Mouse (Mus musculus) intestine, postnatal 0 days (tissue): ENCODE data around the gene Helb. TPM values are rescaled to one million over a fixed set of nuclear protein-coding genes. Genes with fewer than 3 reads are reported as not detected.

ENCODE experiments used
- ATAC-seq: fragments of 200-750 bp; cut with Nextera tagmentation; 2 replicates; pipeline ENCODE4 v1.8.0; 2017; ENCODE audit warnings: mild to moderate bottlenecking, moderate TSS enrichment, moderate library complexity
- H3K27ac ChIP-seq: fragments of 300-500 bp; sonication (generic); 2 replicates; pipeline ENCODE4 v1.5.1; 2014; ENCODE audit warnings: mild to moderate bottlenecking, low read depth, low read length, moderate library complexity
- H3K27me3 ChIP-seq: fragments of 300-500 bp; sonication (generic); replicated peaks from 2 replicates; pipeline ENCODE4 v1.6.1; 2014; ENCODE audit warnings: low read length, mixed read lengths; ENCODE audit not compliant: control insufficient read depth, insufficient read depth
- H3K36me3 ChIP-seq: fragments of 300-500 bp; sonication (generic); 2 replicates; pipeline ENCODE4 v1.6.1; 2014; ENCODE audit warnings: mild to moderate bottlenecking, moderate library complexity; ENCODE audit not compliant: control insufficient read depth, insufficient read depth
- H3K4me1 ChIP-seq: fragments of 300-500 bp; sonication (generic); replicated peaks from 2 replicates; pipeline ENCODE4 v1.6.1; 2014; ENCODE audit warnings: antibody characterized with exemption, low read length, mixed read lengths; ENCODE audit not compliant: control insufficient read depth, insufficient read depth
- H3K4me2 ChIP-seq: fragments of 300-500 bp; sonication (generic); replicated peaks from 2 replicates; pipeline ENCODE4 v1.6.1; 2014; ENCODE audit warnings: low read depth, mild to moderate bottlenecking, moderate library complexity
- H3K4me3 ChIP-seq: fragments of 300-500 bp; sonication (generic); 2 replicates; pipeline ENCODE4 v1.5.1; 2014; ENCODE audit warnings: low read depth, low read length
- H3K9ac ChIP-seq: fragments of 300-500 bp; sonication (generic); 2 replicates; pipeline ENCODE4 v1.6.1; 2014; ENCODE audit warnings: mild to moderate bottlenecking, low read depth, low read length
- H3K9me3 ChIP-seq: fragments of 300-500 bp; sonication (generic); 2 replicates; pipeline ENCODE4 v1.6.1; 2016; ENCODE audit warnings: mixed run types; ENCODE audit not compliant: control insufficient read depth
- CTCF ChIP-seq: sonication (generic); IDR thresholded peaks from 2 replicates; pipeline ENCODE4 v1.5.1; 2016; ENCODE audit warnings: low read depth, mild to moderate bottlenecking, control low read depth, antibody characterized with exemption, moderate library complexity
- WGBS: fragments of 180-500 bp; shearing (Covaris S2); extraction: QIAGEN DNeasy Blood & Tissue Kit; methylation state at CpG from one replicate; pipeline ENCODE4 v1.1.7; 2014; 5-methylcytosine and 5-hydroxymethylcytosine counted together
- polyA plus RNA-seq: library from polyadenylated mRNA; unstranded; fragments of >200 nt; fragmentation: Nextera tagmentation; extraction: Ambion mirVana; gene quantifications from 2 replicates; pipeline ENCODE4 v1.2.1, GENCODE M21; 2015

Helb gene
- polyA plus RNA-seq, 1 experiment from 2014 or later: 2.3 TPM

DNA sequence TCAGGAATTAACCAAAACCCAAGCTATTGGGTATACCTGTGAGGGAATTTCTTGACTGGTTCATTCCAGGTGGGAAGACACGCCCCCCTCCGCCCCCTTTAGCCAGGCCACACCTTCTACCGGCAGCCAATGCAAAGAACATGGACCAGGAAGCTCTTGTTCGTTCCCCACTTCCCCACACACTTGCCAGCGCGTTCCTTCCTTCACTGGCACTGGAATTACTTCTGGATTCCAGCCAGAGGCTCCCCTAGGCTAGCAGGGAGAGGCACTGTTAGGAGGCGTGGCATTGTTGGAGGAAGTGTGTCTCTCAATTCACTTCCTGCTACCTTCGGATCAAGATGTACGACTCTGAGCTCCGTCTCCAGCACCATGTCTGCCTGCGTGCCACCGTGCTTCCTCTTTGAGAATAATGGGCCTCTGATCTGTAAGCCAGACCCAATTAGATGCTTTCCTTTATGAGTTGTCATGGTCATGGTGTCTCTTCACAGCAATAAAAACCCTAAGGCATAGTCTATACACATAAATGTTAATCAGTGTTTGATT, 23.3 kb upstream of the Helb start:
- Histone ChIP-seq H3K27me3 (no peaks in the 10 kb centered on the region), H3K4me2 (no peak overlapping the region), H3K4me3 (no peak overlapping the region), H3K4me1 (no peaks in the 10 kb centered on the region), H3K9me3 (no peaks in the 10 kb centered on the region), H3K36me3 (no peaks in the 10 kb centered on the region), H3K27ac (no peak overlapping the region), H3K9ac (no peak overlapping the region)
- WGBS: 75% methylated on average over 12 of the region's 12 CpGs
- no peak for TF ChIP-seq CTCF
- peak; percentile 65 for ATAC-seq

DNA sequence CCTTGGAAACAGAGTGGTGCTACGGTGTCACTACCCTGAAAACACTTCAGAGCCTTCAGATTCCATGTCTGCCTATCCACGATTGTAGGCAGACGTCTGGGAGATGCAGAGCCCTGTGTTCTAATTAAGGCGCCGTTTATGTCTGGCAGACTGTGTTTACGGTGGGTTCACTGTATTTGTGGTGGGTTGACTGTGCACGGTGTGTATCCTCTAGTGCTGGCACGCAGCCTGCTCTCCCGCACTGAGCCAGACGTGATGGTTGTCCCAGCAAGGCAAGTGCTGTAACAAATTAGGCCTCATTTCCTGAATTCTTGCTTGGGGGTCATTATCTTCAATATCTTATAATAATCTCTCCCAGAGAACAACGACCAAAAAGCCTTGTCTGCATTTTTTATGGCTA, 20.9 kb upstream of the Helb start:
- no peak overlapping the region for H3K9ac ChIP-seq
- no peaks in the 10 kb centered on the region for H3K36me3 ChIP-seq
- H3K4me3 ChIP-seq: no peak overlapping the region
- no peak overlapping the region for H3K27ac ChIP-seq
- H3K9me3 ChIP-seq: no peaks in the 10 kb centered on the region
- TF ChIP-seq CTCF: no peak
- H3K4me2 ChIP-seq: no peak overlapping the region
- WGBS: 64% methylated on average over 11 of the region's 11 CpGs
- no peaks in the 10 kb centered on the region for H3K4me1 ChIP-seq
- H3K27me3 ChIP-seq: no peaks in the 10 kb centered on the region
- no peak for ATAC-seq

GRCm38 (mm10) chr10:120130621-120131020, 17.8 kb upstream of the Helb start:
- WGBS: 66% methylated on average over 16 of the region's 16 CpGs

DNA sequence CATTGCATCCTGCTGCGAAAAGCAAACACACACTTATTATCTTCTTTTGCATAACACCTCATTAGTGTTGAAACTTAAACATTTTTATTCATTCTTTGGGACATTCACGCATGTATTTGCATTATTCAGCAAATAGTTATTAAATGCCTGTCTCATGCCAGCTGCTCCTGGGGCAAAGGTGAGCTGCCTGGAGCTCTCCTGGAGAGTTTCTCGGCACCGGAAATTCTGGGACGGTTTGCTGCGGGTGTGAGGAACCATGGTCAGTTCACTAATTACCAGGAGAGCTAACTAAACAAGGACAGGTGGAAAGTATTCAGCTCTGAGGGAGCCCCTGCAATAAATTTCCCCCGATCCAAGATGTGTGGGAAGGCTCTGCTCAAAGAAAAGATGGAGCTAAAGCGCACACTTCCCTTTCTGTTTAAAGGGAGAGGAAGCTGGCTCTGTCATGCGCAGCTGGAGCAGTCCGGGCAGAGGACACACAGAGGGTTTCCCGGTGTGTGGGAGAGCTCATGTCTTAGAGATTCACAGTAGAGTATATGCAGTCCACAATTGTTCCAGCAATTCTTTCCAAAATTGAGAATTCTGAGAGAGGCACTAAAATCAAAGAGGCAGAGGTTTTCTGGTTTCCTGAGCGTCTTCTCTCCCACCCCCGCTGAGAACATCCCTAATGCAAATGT, 16.0 kb upstream of the Helb start:
- WGBS: 30% methylated on average over 13 of the region's 13 CpGs
- TF ChIP-seq CTCF: no peak
- Histone ChIP-seq H3K4me1 (no peaks in the 10 kb centered on the region), H3K9ac (no peak overlapping the region), H3K36me3 (no peaks in the 10 kb centered on the region), H3K27me3 (no peaks in the 10 kb centered on the region), H3K27ac (no peak overlapping the region), H3K4me3 (no peak overlapping the region), H3K4me2 (peak overlapping the region; percentile 35), H3K9me3 (no peaks in the 10 kb centered on the region)
- no peak for ATAC-seq

More at GRCm38 (mm10) chr10:120130621-120131020, 17.8 kb upstream of the Helb start:
- no peak overlapping the region for H3K9ac ChIP-seq
- H3K27ac ChIP-seq: no peak overlapping the region
- H3K36me3 ChIP-seq: no peaks in the 10 kb centered on the region
- ATAC-seq: no peak
- no peaks in the 10 kb centered on the region for H3K9me3 ChIP-seq
- no peaks in the 10 kb centered on the region for H3K4me1 ChIP-seq
- no peak overlapping the region for H3K4me3 ChIP-seq
- peak; percentile 65 for TF ChIP-seq CTCF
- no peaks in the 10 kb centered on the region for H3K27me3 ChIP-seq
- no peak overlapping the region for H3K4me2 ChIP-seq

GRCm38 (mm10) chr10:120125465-120125857, 12.7 kb upstream of the Helb start:
- H3K9me3 ChIP-seq: no peaks in the 10 kb centered on the region
- WGBS: 75% methylated on average over 10 of the region's 10 CpGs
- no peak overlapping the region for H3K9ac ChIP-seq
- no peaks in the 10 kb centered on the region for H3K36me3 ChIP-seq
- TF ChIP-seq CTCF: no peak
- H3K27me3 ChIP-seq: no peaks in the 10 kb centered on the region
- H3K4me2 ChIP-seq: no peak overlapping the region
- H3K4me1 ChIP-seq: no peaks in the 10 kb centered on the region
- H3K27ac ChIP-seq: no peak overlapping the region
- no peak overlapping the region for H3K4me3 ChIP-seq
- no peak for ATAC-seq

DNA sequence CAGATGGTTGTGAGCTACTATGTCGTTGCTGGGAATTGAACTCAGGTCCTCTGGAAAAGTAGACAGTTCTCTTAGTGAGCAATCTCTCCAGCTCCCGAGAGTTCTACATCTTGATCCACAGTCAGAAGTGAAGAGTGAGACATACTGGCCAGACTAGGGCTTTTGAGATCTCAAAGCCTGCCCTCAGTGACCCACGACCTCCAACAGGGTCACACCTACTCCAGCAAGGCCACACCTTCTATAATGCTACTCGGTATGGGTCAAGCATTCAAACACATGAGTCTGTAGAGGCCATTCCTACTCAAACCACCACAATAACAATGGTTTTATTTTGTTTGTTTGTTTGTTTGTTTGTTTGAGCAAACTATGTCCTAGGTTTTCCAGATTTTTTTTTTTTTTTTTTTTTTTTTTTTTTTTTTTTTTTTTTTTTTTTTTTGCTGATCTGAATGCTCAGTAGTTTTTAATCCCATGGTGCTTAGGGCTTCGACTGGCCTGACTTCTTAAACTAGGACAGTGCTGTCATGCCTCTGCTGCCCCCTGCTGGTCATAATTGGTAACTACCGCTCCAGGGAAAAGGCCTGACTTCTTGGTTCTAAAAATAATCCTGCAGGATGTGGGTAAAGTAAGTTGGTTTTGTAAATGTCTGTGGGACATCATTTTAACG, 12.1 kb upstream of the Helb start:
- no peak overlapping the region for H3K9ac ChIP-seq
- no peak for ATAC-seq
- H3K4me3 ChIP-seq: no peak overlapping the region
- H3K4me2 ChIP-seq: no peak overlapping the region
- no peaks in the 10 kb centered on the region for H3K27me3 ChIP-seq
- no peak overlapping the region for H3K27ac ChIP-seq
- no peaks in the 10 kb centered on the region for H3K36me3 ChIP-seq
- TF ChIP-seq CTCF: peak; percentile 88
- H3K4me1 ChIP-seq: no peaks in the 10 kb centered on the region
- no peaks in the 10 kb centered on the region for H3K9me3 ChIP-seq
- 52% methylated on average over 7 of the region's 7 CpGs for WGBS
